Mouse (Mus musculus) megakaryocyte, embryonic 14.5 days (primary cell): ENCODE results near the gene Rassf6.

ENCODE experiments used
- FLI1 ChIP-seq: IDR thresholded peaks from 2 replicates; pipeline ENCODE4 v1.6.1; 2012; ENCODE audit warnings: low read length, inconsistent platforms, mixed read lengths
- GATA1 ChIP-seq: IDR thresholded peaks from 3 replicates; pipeline ENCODE4 v1.6.1; 2012; ENCODE audit warnings: mixed read lengths, low read length, inconsistent platforms, borderline replicate concordance

DNA sequence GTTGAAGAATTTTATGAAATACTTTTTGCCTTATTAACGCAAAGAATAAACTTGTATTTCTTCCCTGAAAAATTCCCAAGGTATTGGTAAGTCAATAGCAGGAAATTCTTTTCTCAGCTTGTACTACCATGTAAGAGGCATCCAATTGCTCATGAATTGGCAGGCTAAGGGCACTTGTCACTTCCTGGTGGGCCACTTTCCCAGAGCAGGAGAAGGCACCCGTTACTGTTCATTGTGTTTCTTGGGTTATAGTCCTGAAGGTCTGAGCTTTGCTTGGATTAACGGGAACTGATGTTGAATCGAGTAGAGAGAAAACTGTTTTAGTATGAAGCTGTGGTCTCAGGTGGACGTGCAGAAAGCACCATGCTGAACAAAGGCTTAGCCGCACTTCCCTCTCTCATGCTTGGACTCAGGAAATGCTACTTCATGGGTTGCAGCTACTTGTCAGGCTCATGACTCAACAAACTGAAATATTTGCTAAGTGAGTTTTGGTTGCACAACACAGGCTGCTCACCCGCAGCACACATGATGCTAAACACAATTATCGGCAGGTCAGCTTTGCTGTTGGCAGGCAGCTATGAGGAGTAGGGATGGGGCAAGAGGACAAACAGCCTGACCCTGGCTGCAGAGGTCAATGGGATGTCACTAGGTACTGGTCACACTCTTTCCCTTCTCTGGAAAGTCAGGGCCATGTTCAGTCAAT, 49.1 kb upstream of the Rassf6 start:
- no peak for TF ChIP-seq FLI1
- TF ChIP-seq GATA1: no peak
